Mouse (Mus musculus) stomach, embryonic 16.5 days (tissue): ENCODE data around the gene Epm2aip1. TPM values are rescaled to one million over a fixed set of nuclear protein-coding genes. Genes with fewer than 3 reads are reported as not detected.
A peak's percentile ranks its signal among the peaks of the same experiment; 100 is the strongest.

Source experiments
- ATAC-seq: fragments of 200-750 bp; cut with Nextera tagmentation; 2 replicates; pipeline ENCODE4 v1.8.0; 2017; ENCODE audit warnings: moderate number of reproducible peaks, moderate TSS enrichment; ENCODE audit not compliant: insufficient read depth, low FRiP score
- H3K27ac ChIP-seq: fragments of 300-500 bp; sonication (generic); 2 replicates; pipeline ENCODE4 v1.5.1; 2014; ENCODE audit warnings: low read length
- H3K27me3 ChIP-seq: fragments of 300-500 bp; sonication (generic); 2 replicates; pipeline ENCODE4 v1.6.1; 2014; ENCODE audit warnings: low read length, control low read depth, mixed read lengths; ENCODE audit not compliant: control insufficient read depth, insufficient read depth
- H3K36me3 ChIP-seq: fragments of 300-500 bp; sonication (generic); 2 replicates; pipeline ENCODE4 v1.6.1; 2014; ENCODE audit warnings: low read length; ENCODE audit not compliant: control insufficient read depth, insufficient read depth
- H3K4me1 ChIP-seq: fragments of 300-500 bp; sonication (generic); 2 replicates; pipeline ENCODE4 v1.6.1; 2014; ENCODE audit warnings: low read length, control low read depth, mixed read lengths; ENCODE audit not compliant: control insufficient read depth, insufficient read depth
- H3K4me2 ChIP-seq: fragments of 300-500 bp; sonication (generic); 2 replicates; pipeline ENCODE4 v1.6.1; 2014; ENCODE audit warnings: low read depth, low read length, mixed read lengths
- H3K4me3 ChIP-seq: fragments of 300-500 bp; sonication (generic); replicated peaks from 2 replicates; pipeline ENCODE4 v1.5.1; 2014; ENCODE audit warnings: mild to moderate bottlenecking, low read length
- H3K9ac ChIP-seq: fragments of 300-500 bp; sonication (generic); 2 replicates; pipeline ENCODE4 v1.6.1; 2014; ENCODE audit warnings: low read length
- H3K9me3 ChIP-seq: fragments of 300-500 bp; sonication (generic); replicated peaks from 2 replicates; pipeline ENCODE4 v1.6.1; 2016; ENCODE audit warnings: low read length, control low read depth; ENCODE audit not compliant: control insufficient read depth
- WGBS: fragments of 180-500 bp; shearing (Covaris S2); extraction: QIAGEN DNeasy Blood & Tissue Kit; methylation state at CpG from one replicate; pipeline ENCODE4 v1.1.7; 2014; 5-methylcytosine and 5-hydroxymethylcytosine counted together
- polyA plus RNA-seq: library from polyadenylated mRNA; unstranded; fragments of >200 nt; fragmentation: Nextera tagmentation; extraction: Ambion mirVana; gene quantifications from 2 replicates; pipeline ENCODE4 v1.2.1, GENCODE M21; 2015

The Epm2aip1 gene
- polyA plus RNA-seq, 1 experiment from 2014 or later: 29.2 TPM

- ATAC-seq: no peak
- no peaks in the 10 kb centered on the region for H3K27me3 ChIP-seq
- 89% methylated on average over 6 of the region's 6 CpGs for WGBS
These were observed 23.2 kb downstream of the Epm2aip1 start for GRCm38 (mm10) chr9:111294911-111295310.

GRCm38 (mm10) chr9:111295323-111295722 is 23.6 kb downstream of the Epm2aip1 start:
- Histone ChIP-seq H3K4me2 (no peak overlapping the region), H3K9me3 (no peaks in the 10 kb centered on the region), H3K36me3 (no peaks in the 10 kb centered on the region), H3K4me3 (no peak overlapping the region), H3K27ac (no peak overlapping the region), H3K9ac (no peak overlapping the region), H3K27me3 (no peaks in the 10 kb centered on the region), H3K4me1 (no peaks in the 10 kb centered on the region)
- 0 out of 2 replicates have a peak, but pooled peaks have one; percentile 31 for ATAC-seq
- 76% methylated on average over 2 of the region's 2 CpGs for WGBS

More at GRCm38 (mm10) chr9:111294911-111295310, 23.2 kb downstream of the Epm2aip1 start:
- Histone ChIP-seq H3K36me3 (no peaks in the 10 kb centered on the region), H3K4me2 (no peak overlapping the region), H3K9ac (no peak overlapping the region), H3K9me3 (no peaks in the 10 kb centered on the region), H3K4me1 (no peaks in the 10 kb centered on the region), H3K27ac (no peak overlapping the region), H3K4me3 (no peak overlapping the region)

GRCm38 (mm10) chr9:111296433-111296832 is 24.7 kb downstream of the Epm2aip1 start:
- WGBS: 63% methylated on average over 7 of the region's 7 CpGs
- Histone ChIP-seq H3K4me2 (no peak overlapping the region), H3K4me1 (no peaks in the 10 kb centered on the region), H3K4me3 (no peak overlapping the region), H3K27me3 (no peaks in the 10 kb centered on the region), H3K36me3 (no peaks in the 10 kb centered on the region), H3K9ac (no peak overlapping the region), H3K9me3 (no peaks in the 10 kb centered on the region), H3K27ac (no peak overlapping the region)
- ATAC-seq: no peak

GRCm38 (mm10) chr9:111298606-111299005 is 26.9 kb downstream of the Epm2aip1 start:
- no peak overlapping the region for H3K4me2 ChIP-seq
- no peaks in the 10 kb centered on the region for H3K9me3 ChIP-seq
- no peaks in the 10 kb centered on the region for H3K4me1 ChIP-seq
- 45% methylated on average over 2 of the region's 2 CpGs for WGBS
- no peak overlapping the region for H3K4me3 ChIP-seq
- no peaks in the 10 kb centered on the region for H3K27me3 ChIP-seq
- H3K27ac ChIP-seq: no peak overlapping the region
- no peak overlapping the region for H3K9ac ChIP-seq
- ATAC-seq: no peak
- H3K36me3 ChIP-seq: no peaks in the 10 kb centered on the region

- WGBS: 53% methylated on average over 12 of the region's 12 CpGs
- H3K4me2 ChIP-seq: no peak overlapping the region
- no peaks in the 10 kb centered on the region for H3K27me3 ChIP-seq
- no peak overlapping the region for H3K27ac ChIP-seq
- H3K4me1 ChIP-seq: no peaks in the 10 kb centered on the region
- H3K9me3 ChIP-seq: no peaks in the 10 kb centered on the region
- H3K36me3 ChIP-seq: no peaks in the 10 kb centered on the region
- no peak overlapping the region for H3K9ac ChIP-seq
- ATAC-seq: no peak
- no peak overlapping the region for H3K4me3 ChIP-seq
These were observed 30.6 kb downstream of the Epm2aip1 start for GRCm38 (mm10) chr9:111302196-111302831.

- no peak for ATAC-seq
- Histone ChIP-seq H3K4me1 (no peaks in the 10 kb centered on the region), H3K9me3 (no peaks in the 10 kb centered on the region), H3K4me2 (no peak overlapping the region), H3K36me3 (no peaks in the 10 kb centered on the region), H3K4me3 (no peak overlapping the region), H3K27ac (no peak overlapping the region), H3K9ac (no peak overlapping the region), H3K27me3 (no peaks in the 10 kb centered on the region)
- WGBS: 89% methylated on average over 6 of the region's 6 CpGs
These were observed 32.3 kb downstream of the Epm2aip1 start for GRCm38 (mm10) chr9:111304036-111304435.

GRCm38 (mm10) chr9:111306142-111306541 is 34.4 kb downstream of the Epm2aip1 start:
- H3K27ac ChIP-seq: no peak overlapping the region
- H3K4me1 ChIP-seq: peaks cover under 1% of the 10 kb centered on the region; the same call in 1 of the 2 replicates
- H3K36me3 ChIP-seq: no peaks in the 10 kb centered on the region
- no peak for ATAC-seq
- no peak overlapping the region for H3K4me3 ChIP-seq
- H3K4me2 ChIP-seq: no peak overlapping the region
- no peak overlapping the region for H3K9ac ChIP-seq
- 0 out of 2 replicates have a peak, but pooled peaks cover 6% of the 10 kb centered on the region for H3K9me3 ChIP-seq
- 83% methylated on average over 7 of the region's 7 CpGs for WGBS
- H3K27me3 ChIP-seq: peaks cover 19% of the 10 kb centered on the region

- H3K4me3 ChIP-seq: peak within 1 kb of the TSS; percentile 48
- 0 out of 2 replicates have a peak, but pooled peaks cover 6% of the 10 kb centered on the region for H3K9me3 ChIP-seq
- H3K27me3 ChIP-seq: peaks cover 54% of the 10 kb centered on the region
- ATAC-seq: peak; percentile 60; the same call in 1 of the 2 replicates
- WGBS: 8% methylated on average over 71 of the region's 72 CpGs
- H3K4me2 ChIP-seq: peak within 1 kb of the TSS; percentile 79
- H3K27ac ChIP-seq: no peak within 1 kb of the TSS
- H3K36me3 ChIP-seq: no peaks in the 10 kb centered on the region
- H3K4me1 ChIP-seq: peaks cover 16% of the 10 kb centered on the region
- peak within 1 kb of the TSS; percentile 56 for H3K9ac ChIP-seq
These were observed 39.5 kb downstream of the Epm2aip1 start, which contains the start of gene Trank1 for GRCm38 (mm10) chr9:111311031-111311842. TSS of gene Trank1 (plus strand) at chr9:111311739.

GRCm38 (mm10) chr9:111311843-111312441 is 40.2 kb downstream of the Epm2aip1 start:
- Histone ChIP-seq H3K27me3 (peaks cover 54% of the 10 kb centered on the region), H3K4me2 (peak overlapping the region; percentile 79), H3K4me3 (peak overlapping the region; percentile 48), H3K27ac (no peak overlapping the region), H3K4me1 (peaks cover 16% of the 10 kb centered on the region), H3K9me3 (0 out of 2 replicates have a peak, but pooled peaks cover 6% of the 10 kb centered on the region), H3K9ac (peak overlapping the region; percentile 56), H3K36me3 (no peaks in the 10 kb centered on the region)
- WGBS: under 1% methylated on average over 82 of the region's 98 CpGs
- no peak for ATAC-seq
